Mouse (Mus musculus) forebrain, embryonic 14.5 days (tissue): ENCODE measurements at regions not wholly inside any gene's neighbourhood (a gene's known extent, or its start where the extent isn't known, plus 50 kb on each side); places are given as distances from the start of the nearest gene placed in this dataset.

ENCODE experiments used
- ATAC-seq: fragments of 200-750 bp; cut with Nextera tagmentation; 2 replicates; pipeline ENCODE4 v1.8.0; 2017; ENCODE audit warnings: mild to moderate bottlenecking, moderate library complexity
- DNase-seq: peaks from one replicate; pipeline ENCODE4 v3.0.0-alpha.2; 2015; ENCODE audit warnings: low spot score
- H3K27ac ChIP-seq: fragments of 300-500 bp; sonication (generic); 2 replicates; pipeline ENCODE4 v1.5.1; 2014; ENCODE audit warnings: low read depth, mild to moderate bottlenecking, control low read depth, low read length, moderate library complexity
- H3K27me3 ChIP-seq: fragments of 300-500 bp; sonication (generic); replicated peaks from 2 replicates; pipeline ENCODE4 v1.6.1; 2014; ENCODE audit warnings: low read length, control low read depth, mixed read lengths; ENCODE audit not compliant: control insufficient read depth, insufficient read depth
- H3K36me3 ChIP-seq: fragments of 300-500 bp; sonication (generic); 2 replicates; pipeline ENCODE4 v1.6.1; 2014; ENCODE audit warnings: low read length, control low read depth; ENCODE audit not compliant: control insufficient read depth, insufficient read depth
- H3K4me1 ChIP-seq: fragments of 300-500 bp; sonication (generic); 2 replicates; pipeline ENCODE4 v1.6.1; 2014; ENCODE audit warnings: antibody characterized with exemption, low read length, control low read depth; ENCODE audit not compliant: control insufficient read depth, insufficient read depth
- H3K4me2 ChIP-seq: fragments of 300-500 bp; sonication (generic); 2 replicates; pipeline ENCODE4 v1.6.1; 2014; ENCODE audit warnings: mild to moderate bottlenecking, control low read depth, low read length
- H3K4me3 ChIP-seq: fragments of 300-500 bp; sonication (generic); 2 replicates; pipeline ENCODE4 v1.5.1; 2014; ENCODE audit warnings: low read depth, low read length, control low read depth
- H3K9ac ChIP-seq: fragments of 300-500 bp; sonication (generic); 2 replicates; pipeline ENCODE4 v1.6.1; 2014; ENCODE audit warnings: mild to moderate bottlenecking, low read length, control low read depth, moderate library complexity
- H3K9me3 ChIP-seq: fragments of 300-500 bp; sonication (generic); replicated peaks from 2 replicates; pipeline ENCODE4 v1.6.1; 2016; ENCODE audit warnings: low read length, control low read depth, mixed read lengths; ENCODE audit not compliant: control insufficient read depth
- WGBS: fragments of 180-500 bp; shearing (Covaris S2); extraction: QIAGEN DNeasy Blood & Tissue Kit; methylation state at CpG from one replicate; pipeline ENCODE4 v1.1.7; 2014; 5-methylcytosine and 5-hydroxymethylcytosine counted together
- microRNA-seq: library from miRNA; unstranded; fragments of <30 nt; microRNA quantifications from one replicate; pipeline ENCODE4, GENCODE M21; 2016

- H3K4me3 ChIP-seq: no peak overlapping the region
- ATAC-seq (no peak), DNase-seq (no peak)
- no peaks in the 10 kb centered on the region for H3K9me3 ChIP-seq
- no peak overlapping the region for H3K4me2 ChIP-seq
- H3K27me3 ChIP-seq: no peaks in the 10 kb centered on the region
- 39% methylated on average over 4 of the region's 4 CpGs for WGBS
- no peak overlapping the region for H3K9ac ChIP-seq
- H3K36me3 ChIP-seq: no peaks in the 10 kb centered on the region
- no peak overlapping the region for H3K27ac ChIP-seq
- no peaks in the 10 kb centered on the region for H3K4me1 ChIP-seq
Measured at GRCm38 (mm10) chr10:126239536-126239935, 273.6 kb downstream of the Lrig3 start.

Small RNA genes in the stretch of these regions (microRNA-seq; reads per million reads assigned to microRNA genes)
- gene Mir378d: 5.2 reads per million, percentile 26 among the genes with 10 or more reads in this experiment
